Mouse (Mus musculus): ENCODE measurements around the gene Arhgap18. TPM values are rescaled to one million over a fixed set of nuclear protein-coding genes. Genes with fewer than 3 reads are reported as not detected.

Gene Arhgap18
- polyA plus RNA-seq, 2 experiments, result 14.2 to 24.3 TPM

DNA sequence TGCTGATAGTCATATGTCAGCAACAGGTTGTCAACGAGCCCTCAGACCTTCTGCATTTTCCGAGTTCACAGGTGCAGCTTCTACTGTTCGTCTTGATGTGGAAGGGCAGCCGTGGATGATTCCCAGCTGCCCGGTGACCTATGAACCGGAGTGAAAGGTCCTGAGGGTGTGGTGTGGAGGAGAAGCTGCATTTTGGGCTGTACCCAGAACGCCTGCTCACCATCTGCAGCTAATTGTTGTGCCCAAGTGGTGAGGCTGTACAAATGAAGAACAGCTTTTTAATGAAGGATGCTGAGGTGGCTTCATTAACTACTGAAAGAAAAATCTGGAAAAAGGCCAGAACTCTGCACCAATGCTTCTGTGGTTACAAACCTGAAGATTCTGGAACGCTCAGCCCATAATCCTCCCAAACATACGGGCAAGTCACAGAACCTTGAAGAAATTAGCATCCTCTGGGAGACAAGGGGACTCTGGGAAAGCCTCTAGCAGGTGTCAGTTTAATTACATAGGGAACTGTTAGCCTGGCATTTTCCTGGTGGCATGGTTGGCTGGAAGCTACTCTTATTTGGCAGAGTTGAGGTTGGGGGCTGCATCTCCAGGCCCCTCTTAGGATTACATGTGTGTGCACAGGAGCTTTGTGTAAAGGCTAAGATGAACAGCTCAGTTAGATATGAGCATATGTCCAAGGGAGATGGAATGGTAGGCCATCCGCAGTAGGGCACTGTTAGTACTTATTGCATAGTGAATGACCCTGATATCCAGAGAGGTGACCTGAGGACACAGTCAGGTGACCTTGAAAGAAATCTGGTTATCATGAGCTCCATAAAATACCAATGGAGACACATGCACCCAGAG is 43.4 kb downstream of the Arhgap18 start:
- TF ChIP-seq POLR2A (IDR thresholded peaks at IDR 0.05; ENCODE audit: borderline replicate concordance, extremely low read depth, insufficient read depth, insufficient read length), result no peak

DNA sequence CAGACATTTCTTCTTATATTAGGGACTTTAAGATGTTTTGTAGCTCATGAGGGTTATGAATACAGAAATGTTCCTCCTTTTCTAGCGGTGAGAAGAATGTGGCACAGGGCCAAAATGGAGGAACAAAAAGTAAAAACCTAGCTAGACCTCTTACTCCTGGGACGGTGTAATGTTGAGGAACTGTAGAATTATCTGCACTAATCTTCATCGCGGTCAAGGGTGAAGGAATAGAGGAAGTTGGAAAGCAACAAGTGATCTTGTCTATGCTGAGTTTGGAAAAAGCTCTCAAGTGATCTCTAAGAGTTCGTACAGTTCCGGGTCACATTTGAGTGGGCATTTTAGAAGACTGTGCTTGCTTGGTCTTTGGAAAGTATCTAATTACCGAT is 44.1 kb downstream of the Arhgap18 start:
- Histone ChIP-seq H3K4me2 (replicated peaks; ENCODE audit: low read depth, low read length, severe bottlenecking) (no peak overlapping the region), H3K9ac (ENCODE audit: low read depth, low read length, severe bottlenecking) (no peak overlapping the region), H3K36me3 (ENCODE audit: control insufficient read depth, insufficient read depth, low read length) (no peaks in the 10 kb centered on the region), H3K4me3 (replicated peaks; ENCODE audit: low read length) (no peak overlapping the region), H3K27me3 (ENCODE audit: control insufficient read depth, insufficient read depth, low read length) (no peaks in the 10 kb centered on the region), H3K4me1 (ENCODE audit: control insufficient read depth, insufficient read depth, low read length) (peaks cover 9% of the 10 kb centered on the region; the same call in 1 of the 2 replicates), H3K9me3 (ENCODE audit: control insufficient read depth, low read length) (no peaks in the 10 kb centered on the region), H3K27ac (replicated peaks; ENCODE audit: low read depth, low read length) (no peak overlapping the region)
- no peak for TF ChIP-seq POLR2A (IDR thresholded peaks at IDR 0.05; ENCODE audit: borderline replicate concordance, extremely low read depth, insufficient read depth, insufficient read length)
- ATAC-seq (ENCODE audit: low FRiP score, low read depth), result no peak
- no peak for DNase-seq (ENCODE audit: low spot score)
- WGBS, result 83% methylated on average over 7 of the region's 7 CpGs

More for the DNA sequence above, 43.4 kb downstream of the Arhgap18 start:
- Histone ChIP-seq H3K36me3 (ENCODE audit: control insufficient read depth, insufficient read depth, low read length) (no peaks in the 10 kb centered on the region), H3K9me3 (ENCODE audit: control insufficient read depth, low read length) (no peaks in the 10 kb centered on the region), H3K4me2 (replicated peaks; ENCODE audit: low read depth, low read length, severe bottlenecking) (no peak overlapping the region), H3K4me1 (ENCODE audit: control insufficient read depth, insufficient read depth, low read length) (peaks cover 9% of the 10 kb centered on the region; the same call in 1 of the 2 replicates), H3K9ac (ENCODE audit: low read depth, low read length, severe bottlenecking) (no peak overlapping the region), H3K27ac (replicated peaks; ENCODE audit: low read depth, low read length) (no peak overlapping the region), H3K4me3 (replicated peaks; ENCODE audit: low read length) (no peak overlapping the region), H3K27me3 (ENCODE audit: control insufficient read depth, insufficient read depth, low read length) (no peaks in the 10 kb centered on the region)
- ATAC-seq (ENCODE audit: low FRiP score, low read depth) (no peak), DNase-seq (ENCODE audit: low spot score) (no peak)
- 37% methylated on average over 10 of the region's 10 CpGs for WGBS

DNA sequence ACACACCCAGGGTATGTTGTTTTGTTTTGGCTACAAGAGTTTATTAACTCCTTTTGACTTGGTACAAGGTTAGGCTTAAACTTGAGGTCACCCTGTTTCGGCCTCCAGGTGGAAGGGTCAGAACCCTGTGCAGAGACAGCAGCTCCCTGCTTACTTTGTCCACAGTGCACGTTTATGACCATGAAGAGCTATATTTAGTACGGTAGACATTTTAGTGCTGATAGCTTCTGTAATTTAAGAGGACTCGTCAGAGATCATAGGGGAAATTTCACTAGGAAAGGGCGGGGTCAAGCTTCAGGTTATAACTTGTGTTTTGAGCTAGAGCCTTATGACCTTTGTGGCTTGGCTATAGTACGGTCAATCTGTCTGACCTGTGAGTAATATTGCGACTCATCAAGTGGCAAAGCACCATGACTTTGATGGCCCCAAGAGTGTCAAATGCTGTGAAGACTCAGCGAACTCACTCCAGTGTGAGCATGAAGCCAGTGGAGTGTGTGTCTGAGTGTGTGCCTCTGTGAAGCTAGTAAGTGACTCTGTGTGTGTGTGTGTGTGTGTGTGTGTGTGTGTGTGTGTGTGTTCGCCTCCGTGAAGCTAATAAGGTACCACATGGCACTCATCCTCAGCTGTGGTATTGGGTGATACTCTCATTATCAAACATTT is 45.7 kb downstream of the Arhgap18 start:
- Histone ChIP-seq H3K4me1 (ENCODE audit: control insufficient read depth, insufficient read depth, low read length) (peaks cover 9% of the 10 kb centered on the region; the same call in 1 of the 2 replicates), H3K27me3 (ENCODE audit: control insufficient read depth, insufficient read depth, low read length) (no peaks in the 10 kb centered on the region), H3K9me3 (ENCODE audit: control insufficient read depth, low read length) (no peaks in the 10 kb centered on the region), H3K27ac (replicated peaks; ENCODE audit: low read depth, low read length) (0 out of 2 replicates have a peak overlapping the region, but pooled peaks have one; percentile 3), H3K4me2 (replicated peaks; ENCODE audit: low read depth, low read length, severe bottlenecking) (no peak overlapping the region), H3K36me3 (ENCODE audit: control insufficient read depth, insufficient read depth, low read length) (no peaks in the 10 kb centered on the region), H3K9ac (ENCODE audit: low read depth, low read length, severe bottlenecking) (no peak overlapping the region), H3K4me3 (replicated peaks; ENCODE audit: low read length) (no peak overlapping the region)
- ATAC-seq (ENCODE audit: low FRiP score, low read depth), result no peak
- no peak for DNase-seq (ENCODE audit: low spot score)
- TF ChIP-seq POLR2A (IDR thresholded peaks at IDR 0.05; ENCODE audit: borderline replicate concordance, extremely low read depth, insufficient read depth, insufficient read length), result no peak
- 72% methylated on average over 10 of the region's 10 CpGs for WGBS

DNA sequence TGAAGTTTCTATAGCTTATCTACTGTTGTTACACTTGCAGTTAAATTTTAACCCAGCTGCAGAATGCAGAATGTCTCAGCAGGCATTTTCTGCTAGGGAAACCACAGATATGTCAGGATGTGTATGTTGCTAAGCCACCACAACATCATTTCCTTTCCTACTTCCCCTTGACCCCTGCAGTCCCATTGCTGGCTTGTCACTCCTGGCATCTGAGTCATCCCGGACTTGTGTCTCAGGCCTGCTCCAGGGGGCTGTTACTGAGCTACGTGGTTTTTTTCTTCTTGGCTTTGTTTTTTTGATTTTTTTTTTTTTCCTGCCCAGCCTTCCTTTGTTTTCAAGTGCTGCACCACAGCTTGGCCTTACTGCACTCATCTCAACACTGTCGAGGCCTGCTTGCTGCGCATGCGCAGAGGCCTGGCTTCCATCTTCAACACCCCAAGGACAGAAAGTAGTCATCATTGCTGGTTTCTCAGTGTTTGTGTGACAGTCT is 46.4 kb downstream of the Arhgap18 start:
- no peak overlapping the region for H3K9ac ChIP-seq (ENCODE audit: low read depth, low read length, severe bottlenecking)
- no peak overlapping the region for H3K4me2 ChIP-seq (replicated peaks; ENCODE audit: low read depth, low read length, severe bottlenecking)
- H3K27me3 ChIP-seq (ENCODE audit: control insufficient read depth, insufficient read depth, low read length), result no peaks in the 10 kb centered on the region
- H3K4me1 ChIP-seq (ENCODE audit: control insufficient read depth, insufficient read depth, low read length), result peaks cover 9% of the 10 kb centered on the region; the same call in 1 of the 2 replicates
- no peaks in the 10 kb centered on the region for H3K36me3 ChIP-seq (ENCODE audit: control insufficient read depth, insufficient read depth, low read length)
- DNase-seq (ENCODE audit: low spot score) (no peak), ATAC-seq (ENCODE audit: low FRiP score, low read depth) (no peak; the same call in 1 of the 2 replicates)
- no peak overlapping the region for H3K27ac ChIP-seq (replicated peaks; ENCODE audit: low read depth, low read length)
- no peak for TF ChIP-seq POLR2A (IDR thresholded peaks at IDR 0.05; ENCODE audit: borderline replicate concordance, extremely low read depth, insufficient read depth, insufficient read length)
- no peak overlapping the region for H3K4me3 ChIP-seq (replicated peaks; ENCODE audit: low read length)
- 59% methylated on average over 5 of the region's 5 CpGs for WGBS
- H3K9me3 ChIP-seq (ENCODE audit: control insufficient read depth, low read length), result no peaks in the 10 kb centered on the region

DNA sequence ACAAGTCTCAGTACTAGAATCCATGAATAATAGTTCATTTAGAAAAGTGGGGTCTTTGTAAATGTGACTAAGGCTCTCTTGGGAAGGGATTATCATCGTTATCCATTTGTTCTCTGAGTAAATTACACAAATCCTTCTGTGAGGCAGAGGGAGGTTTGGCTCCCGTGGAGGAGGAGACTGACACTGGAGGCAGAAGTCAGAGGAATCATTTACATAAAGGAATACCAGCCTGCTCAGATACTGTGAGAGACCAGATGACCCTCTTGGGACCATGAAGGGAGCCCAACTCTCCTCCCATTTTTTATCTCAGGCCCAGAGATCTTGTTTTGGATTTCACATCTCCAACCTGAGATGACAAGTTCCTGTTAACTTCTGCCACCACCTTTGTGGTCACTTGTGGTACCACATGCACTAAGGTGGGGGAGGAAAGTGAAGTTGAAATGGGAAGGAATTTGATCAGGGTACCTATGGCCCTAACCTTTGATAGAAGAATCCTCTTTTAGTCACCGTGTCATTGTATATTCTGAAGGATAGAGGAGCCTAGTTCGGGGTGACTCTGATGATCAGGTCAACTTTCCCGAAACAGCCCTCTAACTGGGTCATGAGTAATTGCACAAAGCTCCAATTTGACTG is 51.2 kb downstream of the Arhgap18 start:
- no peaks in the 10 kb centered on the region for H3K27me3 ChIP-seq (ENCODE audit: control insufficient read depth, insufficient read depth, low read length)
- WGBS, result 62% methylated on average over 5 of the region's 5 CpGs
- H3K4me3 ChIP-seq (replicated peaks; ENCODE audit: low read length), result no peak overlapping the region

More for the DNA sequence above, 51.2 kb downstream of the Arhgap18 start:
- H3K4me2 ChIP-seq (replicated peaks; ENCODE audit: low read depth, low read length, severe bottlenecking), result no peak overlapping the region
- no peak for ATAC-seq (ENCODE audit: low FRiP score, low read depth)
- no peak for DNase-seq (ENCODE audit: low spot score)
- no peak overlapping the region for H3K9ac ChIP-seq (ENCODE audit: low read depth, low read length, severe bottlenecking)
- no peaks in the 10 kb centered on the region for H3K36me3 ChIP-seq (ENCODE audit: control insufficient read depth, insufficient read depth, low read length)
- no peak overlapping the region for H3K27ac ChIP-seq (replicated peaks; ENCODE audit: low read depth, low read length)
- H3K9me3 ChIP-seq (ENCODE audit: control insufficient read depth, low read length), result no peaks in the 10 kb centered on the region
- H3K4me1 ChIP-seq (ENCODE audit: control insufficient read depth, insufficient read depth, low read length), result peaks cover 4% of the 10 kb centered on the region; the same call in 1 of the 2 replicates
- TF ChIP-seq POLR2A (IDR thresholded peaks at IDR 0.05; ENCODE audit: borderline replicate concordance, extremely low read depth, insufficient read depth, insufficient read length), result no peak

All from limb, embryonic 14.5 days (tissue).